Mouse (Mus musculus) testis, postnatal 14 days (tissue): ENCODE results near the gene Slc44a2.
"Not testable (repeated sequence)": the region's sequence is repeated elsewhere in the genome, so short reads cannot be mapped to it uniquely, and the experiment has no call there.

Source experiments
- DNase-seq: peaks from one replicate; pipeline ENCODE4 v3.0.0; 2021; ENCODE audit warnings: low spot score

Gene Slc44a2

DNA sequence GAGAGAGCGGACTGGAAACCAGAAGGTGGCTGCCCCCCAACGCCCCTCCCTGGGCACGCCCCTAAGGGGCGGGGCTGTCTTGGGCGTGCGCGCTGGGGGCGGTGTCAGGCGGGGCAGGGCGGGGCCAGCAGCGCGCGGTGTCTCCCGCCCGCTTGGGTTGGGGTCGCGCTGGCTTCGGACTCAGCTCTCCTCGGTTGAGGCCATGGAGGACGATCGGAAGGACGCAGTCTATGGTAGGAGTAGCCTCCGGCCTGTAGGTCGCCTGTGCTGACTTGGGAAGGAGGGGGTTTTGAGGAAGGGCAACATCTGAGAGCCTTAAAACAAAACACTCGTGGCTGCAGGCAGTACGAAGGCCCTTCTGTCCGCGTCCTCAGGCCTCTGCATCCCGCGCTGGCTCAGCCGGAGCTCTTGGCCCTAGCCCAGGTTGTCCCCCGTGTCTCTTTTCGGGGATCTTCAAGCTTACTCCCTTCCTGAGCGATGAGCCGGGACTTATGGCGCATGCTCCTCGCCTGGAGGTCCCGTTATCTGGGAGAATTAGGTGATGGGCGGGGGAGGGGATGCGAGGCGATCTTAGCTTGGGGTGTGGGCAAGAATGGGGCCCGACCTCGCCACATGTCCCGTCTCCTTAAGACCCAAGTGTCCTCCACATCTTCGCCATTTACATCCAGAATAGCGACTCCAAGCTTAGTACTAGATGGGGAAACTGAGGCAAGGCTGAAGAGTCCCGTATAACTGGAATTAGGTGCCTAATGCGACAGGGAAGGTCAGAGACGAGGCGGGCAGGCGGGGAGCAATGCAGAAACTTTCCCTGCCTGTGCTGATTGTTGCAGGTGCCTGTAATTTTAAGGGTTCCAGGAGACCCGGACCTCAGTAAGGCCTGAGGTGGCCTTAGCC lies at the start of gene Slc44a2:
TSS of gene Slc44a2 (plus strand) at position 80 of the 894 bp plus-strand sequence.
- peak; percentile 84 for DNase-seq

DNA sequence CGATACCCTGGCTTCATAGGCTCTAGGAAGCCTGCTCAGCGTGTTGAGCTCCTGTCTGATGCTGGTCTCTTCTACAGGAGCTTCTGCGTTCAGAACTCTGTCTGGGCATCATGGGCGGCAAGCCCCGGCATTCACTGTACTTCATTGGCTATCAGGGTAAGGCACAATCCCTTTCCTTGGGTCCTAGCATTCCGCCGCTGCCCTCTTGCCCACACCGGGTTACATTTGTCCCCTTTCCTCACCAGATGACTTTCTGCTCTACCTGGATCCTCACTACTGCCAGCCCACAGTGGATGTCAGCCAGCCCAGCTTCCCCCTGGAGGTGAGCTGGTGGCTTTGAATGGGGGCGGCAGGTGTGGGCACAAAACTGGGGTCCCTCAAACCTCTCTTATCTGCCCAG lies 48.1 kb upstream of the Slc44a2 start:
- no peak for DNase-seq

DNA sequence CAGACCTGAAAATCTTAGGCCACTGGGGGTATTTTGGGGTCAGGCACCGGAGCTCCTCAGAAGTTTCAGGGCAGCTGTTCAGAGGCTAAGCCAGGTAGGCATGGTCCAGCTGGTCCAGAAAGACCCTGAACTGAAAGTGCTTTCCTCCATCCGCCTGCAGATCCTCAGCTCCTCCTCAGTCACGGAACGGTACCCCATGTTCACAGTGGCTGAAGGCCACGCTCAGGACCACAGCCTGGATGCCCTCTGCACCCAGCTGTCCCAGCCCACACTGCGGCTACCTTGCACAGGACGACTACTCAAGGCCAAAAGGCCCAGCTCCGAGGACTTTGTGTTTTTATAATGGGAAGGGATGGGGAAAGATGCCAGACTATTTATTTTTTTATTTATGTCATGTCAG lies 47.4 kb upstream of the Slc44a2 start:
- DNase-seq, result no peak

DNA sequence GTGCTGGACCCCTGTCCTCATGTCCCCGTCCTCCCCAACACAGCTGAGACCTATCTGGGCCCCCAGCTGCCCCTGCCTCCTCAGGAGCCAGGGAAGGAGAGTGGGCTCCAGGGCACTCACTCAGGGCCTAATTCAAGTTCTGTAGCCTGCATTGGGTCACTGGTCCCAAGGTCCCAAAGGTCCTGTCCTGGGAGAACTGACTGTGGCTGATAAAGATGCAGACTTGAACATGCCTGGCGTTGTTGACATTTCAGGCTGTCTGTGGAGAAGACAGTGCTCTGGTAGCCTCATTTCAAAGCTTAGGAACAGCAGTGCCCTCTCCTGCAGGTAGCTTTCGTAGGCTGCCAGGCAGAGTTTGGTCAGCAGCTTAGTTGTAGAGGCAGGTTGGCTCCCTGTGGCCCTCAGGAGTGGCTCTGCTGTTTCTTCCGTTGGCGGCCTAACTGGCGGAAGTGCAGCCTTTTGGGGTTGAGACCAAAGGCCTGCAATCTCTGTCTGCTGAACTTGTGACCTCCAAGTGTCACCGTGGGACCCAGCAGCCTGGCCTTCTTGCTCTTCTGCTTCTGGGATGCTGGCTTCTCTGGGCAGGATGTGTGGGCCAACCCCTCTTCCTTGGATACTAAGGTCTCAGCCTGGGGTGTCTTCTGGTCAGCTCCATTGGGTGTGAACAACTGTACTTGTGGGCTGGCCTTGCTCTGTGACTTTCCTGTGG lies 46.8 kb upstream of the Slc44a2 start:
- DNase-seq, result no peak

DNA sequence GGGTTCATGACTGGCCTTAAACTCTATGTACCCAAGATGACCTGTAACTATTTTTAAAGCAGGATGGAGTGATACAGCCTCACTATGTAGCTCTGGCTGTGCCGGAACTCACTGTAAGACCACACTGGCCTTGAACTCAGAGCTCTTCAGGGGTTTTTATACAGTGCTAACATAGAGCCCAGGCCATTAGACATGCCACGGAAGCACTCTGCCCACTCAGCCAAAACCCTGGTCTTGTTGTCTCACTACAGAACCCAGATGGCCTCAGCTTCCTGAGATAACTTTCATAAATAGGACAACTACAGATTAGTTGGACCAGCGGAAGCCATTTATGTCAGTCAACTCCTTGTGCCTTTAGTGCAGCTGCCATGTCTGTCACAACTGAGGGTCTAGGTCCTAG lies 46.2 kb upstream of the Slc44a2 start:
- DNase-seq, result no peak

DNA sequence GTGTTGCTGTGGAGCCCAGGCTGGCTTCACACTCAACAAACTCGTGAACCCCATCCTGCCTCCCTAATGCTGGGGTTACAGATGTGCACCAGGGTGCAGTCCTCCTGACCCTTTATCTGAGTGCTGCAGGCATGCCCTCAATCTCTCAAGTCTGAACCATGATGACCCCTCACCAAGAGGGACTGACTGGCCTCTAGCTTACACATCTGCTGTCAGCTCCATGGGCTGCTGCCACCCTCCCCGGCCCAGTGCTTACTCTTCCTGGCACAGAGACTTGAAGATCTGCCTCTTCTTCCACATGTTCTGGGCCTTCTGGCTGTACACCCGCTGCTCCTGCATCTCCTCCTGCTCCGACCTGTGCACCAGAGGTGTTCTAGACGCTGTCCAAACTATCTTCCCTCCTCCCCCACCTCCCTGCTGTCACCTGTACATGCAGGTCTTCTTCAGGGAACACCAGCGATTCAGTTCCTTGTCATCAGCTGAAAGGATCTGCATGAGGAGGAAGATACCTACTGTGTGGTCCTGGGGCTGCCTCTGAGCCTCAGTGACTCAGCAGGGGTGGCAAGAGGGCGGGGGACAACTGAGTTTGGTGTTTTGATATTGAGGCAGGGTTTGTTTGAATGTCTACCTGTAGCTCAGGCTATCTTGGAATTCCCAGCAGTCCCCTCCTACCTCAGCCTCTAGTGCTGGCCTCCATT lies 45.3 kb upstream of the Slc44a2 start:
- DNase-seq, result no peak

DNA sequence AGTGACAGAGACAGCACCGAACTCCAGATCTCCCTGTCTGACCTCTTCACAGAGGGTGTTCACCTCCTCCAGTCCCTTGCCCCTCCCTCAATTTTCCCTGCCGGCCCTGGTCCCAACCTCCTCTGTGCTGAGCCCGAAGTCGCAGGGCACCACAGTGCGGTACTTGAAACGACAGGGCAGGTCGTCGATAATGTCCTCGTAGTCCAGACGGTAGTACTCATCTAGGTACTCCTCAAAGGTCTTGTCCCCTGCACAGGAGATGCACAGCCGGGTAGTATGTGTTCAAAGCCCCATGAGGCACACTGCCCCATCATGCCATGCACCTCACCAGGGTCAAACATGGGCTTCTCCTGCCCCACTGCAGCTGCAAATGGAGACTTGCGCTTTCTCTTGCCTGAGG lies 44.8 kb upstream of the Slc44a2 start:
- DNase-seq, result no peak

DNA sequence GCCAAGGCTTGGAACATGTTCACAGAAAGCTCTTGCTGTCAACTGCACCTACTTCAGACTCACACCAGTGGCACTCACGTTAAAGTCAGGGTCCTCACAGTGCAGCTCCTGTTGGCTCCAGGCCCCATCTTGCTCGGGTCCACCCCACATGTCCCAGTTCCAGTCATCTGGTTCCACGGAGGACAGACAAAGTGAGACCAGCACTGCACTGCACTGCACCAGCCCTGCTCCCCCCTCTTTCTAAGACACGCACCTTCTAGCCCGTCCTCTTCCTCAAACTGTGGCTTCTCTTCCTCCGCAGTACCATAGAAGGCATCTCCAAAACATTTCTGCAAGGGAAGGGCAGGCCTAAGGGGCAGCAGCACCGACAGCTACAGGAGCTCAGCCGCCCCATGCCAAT lies 44.2 kb upstream of the Slc44a2 start:
- DNase-seq, result no peak

DNA sequence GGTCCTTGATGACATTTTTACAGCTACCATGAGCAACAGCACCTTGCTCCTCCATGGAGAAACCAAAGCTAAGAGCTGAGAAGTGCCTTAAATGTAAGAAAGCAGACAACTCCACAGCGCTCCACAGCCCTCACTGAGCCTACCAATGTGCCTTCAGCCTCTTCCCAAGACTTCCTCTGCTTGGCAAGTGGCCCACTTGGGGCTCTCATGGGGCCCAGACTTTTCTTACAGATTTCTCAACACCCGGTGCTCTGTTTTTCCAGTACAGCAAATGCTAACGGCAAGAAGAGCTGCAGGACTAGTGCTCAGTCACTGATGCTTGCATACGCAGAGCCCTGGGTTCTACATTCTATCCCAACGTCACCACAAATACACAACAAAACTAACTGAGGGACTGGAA lies 42.7 kb upstream of the Slc44a2 start:
- DNase-seq, result no peak

DNA sequence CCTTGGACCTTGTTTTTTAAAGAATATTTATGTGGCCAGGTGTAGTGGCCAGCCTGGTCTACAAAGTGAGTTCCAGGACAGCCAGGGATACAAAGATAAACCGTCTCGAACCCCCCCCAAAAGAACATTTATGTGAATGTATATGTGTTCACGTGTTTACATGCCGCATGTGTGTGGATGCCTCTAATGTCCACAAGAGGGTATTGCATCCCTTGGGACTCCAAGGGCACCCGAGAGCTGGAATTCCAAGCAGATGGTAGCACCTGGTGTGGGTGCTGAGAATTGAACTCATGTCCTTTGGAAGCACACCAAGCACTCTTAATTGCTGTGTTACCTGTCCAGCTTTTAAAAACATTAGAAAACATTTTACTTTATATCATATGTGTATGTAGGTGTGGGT lies 36.9 kb upstream of the Slc44a2 start:
- no peak for DNase-seq

DNA sequence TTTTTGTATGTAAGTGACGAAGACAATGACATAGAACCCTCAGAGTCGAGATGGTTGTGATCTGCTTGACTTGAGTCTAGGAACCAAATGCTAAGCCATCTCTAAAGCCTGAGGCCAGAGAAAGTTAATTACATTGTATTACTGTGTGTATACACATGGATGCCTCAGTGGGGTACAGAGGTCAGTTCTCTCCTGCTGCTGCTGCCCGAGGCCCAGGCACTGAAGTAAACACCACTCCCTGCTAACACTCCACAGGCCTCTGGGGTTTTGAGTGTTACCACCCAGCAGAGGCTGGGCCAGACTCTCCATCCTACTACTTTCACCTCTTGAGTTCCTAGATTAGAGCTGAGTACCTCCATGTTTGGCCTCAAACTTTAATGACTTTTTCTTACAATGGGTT lies 36.5 kb upstream of the Slc44a2 start:
- no peak for DNase-seq

DNA sequence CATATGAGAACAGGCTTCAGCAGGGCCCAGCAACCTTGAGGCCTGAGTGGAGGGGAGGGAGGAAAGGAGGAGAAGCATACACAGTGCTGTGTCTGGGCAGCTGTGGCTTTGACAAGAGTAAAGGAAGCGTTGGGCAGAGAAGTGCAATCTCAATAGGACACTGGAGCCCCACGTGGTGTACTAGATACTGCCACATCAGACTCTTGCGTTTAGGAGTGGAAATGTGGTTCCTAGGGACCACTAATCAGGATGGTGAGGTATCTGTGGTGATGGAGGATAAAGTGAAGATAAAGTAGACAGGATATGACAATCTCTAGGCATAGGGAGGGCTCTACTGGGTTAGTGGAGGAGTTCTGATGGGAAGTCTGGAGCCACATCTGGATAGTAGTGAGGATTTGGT lies 33.7 kb upstream of the Slc44a2 start:
- DNase-seq, result no peak

DNA sequence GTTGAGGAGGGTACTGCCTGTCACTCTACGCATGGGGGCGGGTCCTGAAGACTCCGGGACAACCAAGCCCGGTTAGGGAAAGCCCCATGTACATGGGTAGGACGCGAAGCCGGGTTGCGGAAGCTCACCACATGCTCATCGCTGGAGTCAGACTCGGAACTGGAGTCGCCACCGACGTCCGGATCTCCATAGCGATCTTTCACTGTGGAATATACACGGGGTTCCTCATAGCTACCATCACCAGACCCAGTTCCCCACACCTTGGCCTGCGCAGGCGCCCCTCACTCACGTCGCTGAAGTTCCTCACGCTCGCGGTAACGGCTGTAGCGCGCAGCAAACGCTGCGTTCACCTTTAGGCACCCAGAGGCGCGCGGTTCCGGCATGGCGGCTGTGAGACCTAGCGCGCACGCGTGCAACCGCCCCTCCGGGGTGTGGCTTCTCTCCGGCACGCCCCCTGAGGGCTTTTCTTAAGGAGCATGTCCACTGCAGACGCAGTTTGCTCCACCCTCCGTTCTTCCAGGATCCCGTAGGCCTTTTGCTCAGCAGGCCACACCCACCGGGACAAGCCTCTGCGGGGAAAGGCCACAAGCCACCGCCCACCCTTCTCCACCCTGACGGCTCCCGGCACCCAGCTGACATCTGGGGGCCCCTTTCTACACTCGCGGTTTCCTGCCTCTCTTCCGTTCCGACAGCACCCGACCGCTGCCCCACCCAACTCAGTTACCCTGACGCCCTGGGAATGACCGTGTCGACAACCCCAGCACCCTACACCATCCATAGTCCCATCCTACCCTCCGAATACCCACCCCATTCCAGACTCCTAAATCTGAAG lies 32.7 kb upstream of the Slc44a2 start, which contains the start of gene Kri1:
TSS of gene Kri1 (minus strand) at position 399 of the 832 bp plus-strand sequence.
- peak; percentile 97 for DNase-seq

DNA sequence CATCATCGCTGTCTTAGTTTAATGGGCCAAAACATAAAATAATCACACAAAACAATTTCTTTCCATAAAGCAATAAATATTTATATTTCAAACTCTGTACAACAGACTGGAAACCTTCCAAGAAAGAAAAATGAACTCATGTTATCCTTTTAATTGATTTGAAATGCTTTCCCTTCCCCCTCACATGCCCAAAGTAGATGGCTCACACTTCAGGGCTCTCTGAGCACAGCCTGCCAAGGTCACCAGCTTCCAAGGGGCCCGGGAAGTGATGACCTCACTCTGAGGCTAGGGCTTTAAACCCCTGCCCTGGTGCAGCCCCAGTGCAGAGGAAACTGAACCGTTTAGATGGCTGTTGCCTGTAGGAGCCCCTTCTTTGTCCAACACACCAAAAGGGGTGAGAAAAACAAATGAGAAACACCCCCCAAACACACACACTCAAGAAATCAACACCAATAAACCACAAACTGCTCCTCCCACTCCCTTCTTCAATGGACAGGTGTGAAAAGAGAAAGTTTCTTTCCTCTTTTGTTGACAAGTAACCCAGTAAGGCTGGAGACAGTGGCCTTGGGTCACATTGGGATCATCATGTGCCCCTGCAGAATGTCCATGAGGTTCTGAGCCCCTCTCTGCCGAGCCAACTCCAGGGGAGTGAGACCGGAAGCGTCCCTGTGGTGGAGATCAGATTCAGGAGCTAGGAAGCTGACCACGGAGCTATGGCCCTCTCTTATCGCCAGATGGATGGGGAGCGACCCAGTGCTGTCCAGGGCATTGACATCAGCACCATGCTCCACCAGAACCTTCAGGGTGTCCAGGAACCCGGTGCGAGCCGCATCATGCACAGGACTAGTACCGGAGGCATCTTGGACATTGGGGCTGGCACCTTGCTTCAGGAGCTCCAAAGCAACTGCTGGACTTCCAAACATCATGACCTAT lies 31.8 kb upstream of the Slc44a2 start:
- no peak for DNase-seq

DNA sequence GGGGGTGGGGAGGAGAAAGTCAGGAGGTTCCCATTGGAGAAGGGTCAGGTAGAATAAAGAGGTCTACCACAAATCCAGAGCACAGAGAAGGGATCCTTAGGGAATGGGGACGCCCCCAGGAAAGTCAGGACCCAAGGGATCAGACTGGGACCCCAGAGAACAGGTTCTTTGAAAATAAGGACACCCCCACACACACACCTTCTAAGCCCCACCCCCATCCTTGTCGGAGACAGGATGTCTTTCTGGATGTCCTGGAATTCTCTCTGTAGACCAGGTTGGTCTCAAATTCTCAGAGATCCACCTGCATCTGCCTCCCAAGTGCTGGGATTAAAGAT lies 31.2 kb upstream of the Slc44a2 start:
- DNase-seq, result no peak

DNA sequence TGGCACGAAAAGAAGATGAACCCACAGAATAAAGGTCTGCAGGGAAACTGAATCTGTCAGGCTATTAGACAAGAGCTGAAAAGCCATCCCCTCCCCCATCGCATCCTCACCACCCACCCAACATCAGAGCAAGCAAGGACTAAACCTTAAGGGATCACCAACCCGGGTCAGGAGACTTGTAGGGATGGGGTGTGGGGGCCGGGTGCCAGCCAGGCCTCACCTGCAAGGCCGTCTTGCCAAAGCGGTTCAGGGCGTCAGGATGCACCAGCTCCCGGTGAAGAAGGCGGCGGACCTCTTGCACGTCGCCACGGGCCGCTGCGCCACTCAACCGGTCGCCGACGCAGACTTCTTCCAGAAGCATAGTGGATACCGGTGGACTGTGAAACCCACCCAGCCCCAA lies 29.9 kb upstream of the Slc44a2 start:
- no peak for DNase-seq

DNA sequence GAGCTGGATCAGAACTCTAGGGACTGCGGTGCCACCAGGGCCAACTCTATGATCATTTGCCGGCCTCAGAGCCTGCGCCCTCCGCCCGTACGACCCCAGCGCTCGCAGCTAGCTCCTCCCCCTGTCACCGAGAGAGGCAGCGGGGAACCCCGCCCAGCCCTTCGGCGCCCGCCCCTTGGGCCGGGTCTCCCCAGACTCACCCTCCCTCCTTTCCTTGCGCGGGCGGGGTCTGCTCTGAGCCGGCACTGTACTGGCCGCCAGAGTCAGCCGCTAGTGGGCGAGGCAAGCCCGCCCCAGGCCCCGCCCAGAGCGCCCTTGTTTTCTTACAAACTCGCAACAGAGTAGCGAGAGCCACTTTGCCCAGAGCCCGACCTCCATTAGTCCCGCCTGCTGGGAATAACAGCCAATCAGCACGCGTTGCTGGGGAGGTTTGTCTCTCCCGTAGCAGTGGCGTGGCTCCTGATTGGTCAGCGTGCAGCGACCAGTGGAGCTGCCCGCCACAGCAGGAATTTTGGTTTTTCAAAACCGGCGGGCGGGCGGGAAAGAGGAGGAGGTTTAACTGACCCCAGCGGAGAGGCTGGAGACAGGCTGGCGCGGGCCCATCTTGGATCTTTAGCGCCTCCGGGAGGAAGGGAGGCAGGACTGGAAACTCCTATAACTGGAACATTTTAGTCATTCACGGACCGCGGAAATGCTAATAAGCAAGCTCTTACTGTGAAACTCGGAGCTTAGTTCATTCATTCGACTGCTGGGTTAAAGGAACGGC lies 29.3 kb upstream of the Slc44a2 start, which contains the start of gene Cdkn2d:
TSS of gene Cdkn2d (minus strand) at position 386 of the 766 bp plus-strand sequence.
- peak; percentile 100 for DNase-seq

DNA sequence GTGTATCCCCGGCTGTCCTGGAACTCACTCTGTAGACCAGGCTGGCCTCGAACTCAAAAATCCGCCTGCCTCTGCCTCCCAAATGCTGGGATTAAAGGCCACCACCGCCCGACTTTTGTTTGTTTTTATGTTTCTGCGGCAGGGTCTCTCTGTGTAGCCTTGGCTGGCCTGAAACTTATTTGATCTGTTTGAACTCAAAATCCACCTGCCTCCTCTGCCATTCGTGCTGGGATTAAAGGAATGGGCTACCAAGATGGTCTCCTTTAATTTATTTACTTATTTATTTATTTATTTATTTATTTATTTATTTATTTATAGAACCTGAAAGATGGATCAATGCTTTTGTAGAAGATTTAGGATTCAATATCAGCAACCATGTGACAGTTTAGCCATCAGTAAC lies 28.6 kb upstream of the Slc44a2 start:
- not testable (repeated sequence) for DNase-seq

DNA sequence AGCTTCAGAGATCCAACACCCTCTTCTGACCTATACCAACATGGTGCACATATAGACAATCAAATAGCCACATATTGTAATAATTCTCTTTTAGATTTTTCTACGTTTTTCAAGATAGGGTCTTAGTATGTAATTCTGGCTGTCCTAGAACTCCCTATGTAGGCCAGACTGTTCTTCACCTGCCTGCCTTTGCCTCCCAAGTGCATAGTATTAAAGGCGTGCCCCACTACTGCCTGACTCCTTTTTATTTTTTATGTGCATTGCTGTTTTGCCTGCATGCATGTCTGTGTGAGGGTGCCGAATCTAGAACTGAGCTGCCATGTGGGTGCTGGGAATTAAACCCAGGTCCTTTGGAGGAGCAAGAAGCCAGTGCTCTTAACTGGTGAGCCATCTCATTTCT lies 28.2 kb upstream of the Slc44a2 start:
- no peak for DNase-seq

DNA sequence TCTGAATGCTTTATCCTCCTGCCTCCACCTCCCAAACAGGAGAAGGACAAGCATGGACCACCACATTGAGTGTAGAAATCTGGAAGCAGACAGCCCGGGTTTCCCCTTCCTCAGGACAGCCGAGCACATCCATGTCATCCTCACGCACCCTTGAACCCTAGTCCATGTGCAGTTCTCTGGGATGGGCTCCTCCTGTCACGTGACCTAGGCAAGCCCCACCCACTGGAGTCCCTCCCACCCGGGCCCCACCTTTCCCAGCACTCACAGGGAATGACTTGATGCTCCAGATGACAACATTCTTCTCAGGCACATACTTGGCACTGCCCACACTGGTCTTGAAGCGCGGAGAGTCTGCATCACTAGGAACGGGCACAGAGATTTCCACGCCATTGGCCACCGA lies 21.5 kb upstream of the Slc44a2 start:
- DNase-seq, result no peak
